In genomic region chrX:12873698-12874144, GRCm38 (mm10) we compare ENCODE assay signal across 8 mouse cellular contexts.
DNase-seq lines count a peak whose midpoint lies in the region; ATAC-seq lines count a peak whose summit lies in the region.

No protein-coding gene starts in this region.

- ATAC-seq in heart, embryonic 15.5 days (replicated peaks; ENCODE audit: insufficient number of reproducible peaks, insufficient read depth, low FRiP score, low read depth), result peak; percentile 62
- ATAC-seq in liver, embryonic 13.5 days (ENCODE audit: low read depth), result peak; percentile 43; the same call in 1 of the 2 replicates
- ATAC-seq in neural tube, embryonic 11.5 days (ENCODE audit: insufficient read depth, low FRiP score, low TSS enrichment), result peak; percentile 81
- peak; percentile 77 for ATAC-seq in stomach, embryonic 16.5 days (ENCODE audit: insufficient read depth, low FRiP score)

- peak overlapping the region; percentile 58 for H3K4me2 ChIP-seq in heart, embryonic 15.5 days
- H3K4me2 ChIP-seq in liver, embryonic 13.5 days, result peak overlapping the region; percentile 48
- peak overlapping the region; percentile 20 for H3K4me2 ChIP-seq in neural tube, embryonic 11.5 days (ENCODE audit: low read depth)
- H3K4me2 ChIP-seq in stomach, embryonic 16.5 days (ENCODE audit: low read depth, low read length), result peak overlapping the region; percentile 39

- H3K27ac ChIP-seq in brown adipose tissue, adult 24 weeks (replicated peaks; ENCODE audit: low read depth, low read length), result no peak overlapping the region
- peak overlapping the region; percentile 84 for H3K27ac ChIP-seq in forebrain, embryonic 10.5 days
- H3K27ac ChIP-seq in heart, embryonic 15.5 days, result peak overlapping the region; percentile 37; the same call in 1 of the 2 replicates
- H3K27ac ChIP-seq in liver, embryonic 13.5 days, result no peak overlapping the region
- H3K27ac ChIP-seq in neural tube, embryonic 11.5 days (ENCODE audit: low read depth, low read length), result no peak overlapping the region
- 0 out of 2 replicates have a peak overlapping the region, but pooled peaks have one; percentile 31 for H3K27ac ChIP-seq in stomach, embryonic 16.5 days (ENCODE audit: low read length)

- no peaks in the 10 kb centered on the region; the same call in 1 of the 2 replicates for H3K27me3 ChIP-seq in forebrain, embryonic 10.5 days (ENCODE audit: poor library complexity, severe bottlenecking)
- H3K27me3 ChIP-seq in heart, embryonic 15.5 days, result no peaks in the 10 kb centered on the region
- H3K27me3 ChIP-seq in liver, embryonic 13.5 days, result no peaks in the 10 kb centered on the region
- H3K27me3 ChIP-seq in neural tube, embryonic 11.5 days (ENCODE audit: control insufficient read depth, insufficient read depth, low read length), result no peaks in the 10 kb centered on the region
- no peaks in the 10 kb centered on the region; the same call in 1 of the 2 replicates for H3K27me3 ChIP-seq in stomach, embryonic 16.5 days (ENCODE audit: control insufficient read depth, insufficient read depth, low read length)

- no peak overlapping the region for H3K9ac ChIP-seq in heart, embryonic 15.5 days
- H3K9ac ChIP-seq in liver, embryonic 13.5 days, result no peak overlapping the region
- peak overlapping the region; percentile 42 for H3K9ac ChIP-seq in neural tube, embryonic 11.5 days (ENCODE audit: low read length)
- H3K9ac ChIP-seq in stomach, embryonic 16.5 days (ENCODE audit: low read length), result peak overlapping the region; percentile 31; the same call in 1 of the 2 replicates

- H3K36me3 ChIP-seq in forebrain, embryonic 10.5 days (replicated peaks), result no peaks in the 10 kb centered on the region
- H3K36me3 ChIP-seq in heart, embryonic 15.5 days, result no peaks in the 10 kb centered on the region
- H3K36me3 ChIP-seq in liver, embryonic 13.5 days, result no peaks in the 10 kb centered on the region
- no peaks in the 10 kb centered on the region for H3K36me3 ChIP-seq in neural tube, embryonic 11.5 days (ENCODE audit: control insufficient read depth, insufficient read depth, low read length)
- H3K36me3 ChIP-seq in stomach, embryonic 16.5 days (ENCODE audit: control insufficient read depth, insufficient read depth, low read length), result no peaks in the 10 kb centered on the region

- H3K4me1 ChIP-seq in brown adipose tissue, adult 24 weeks (ENCODE audit: control insufficient read depth, insufficient read depth, insufficient read length, low read length), result no peaks in the 10 kb centered on the region
- peaks cover 22% of the 10 kb centered on the region for H3K4me1 ChIP-seq in forebrain, embryonic 10.5 days
- H3K4me1 ChIP-seq in heart, embryonic 15.5 days (replicated peaks), result no peaks in the 10 kb centered on the region
- H3K4me1 ChIP-seq in liver, embryonic 13.5 days (replicated peaks), result no peaks in the 10 kb centered on the region
- H3K4me1 ChIP-seq in neural tube, embryonic 11.5 days (ENCODE audit: control insufficient read depth, insufficient read depth, low read length), result no peaks in the 10 kb centered on the region
- H3K4me1 ChIP-seq in stomach, embryonic 16.5 days (ENCODE audit: control insufficient read depth, insufficient read depth, low read length), result no peaks in the 10 kb centered on the region

- H3K9me3 ChIP-seq in forebrain, embryonic 10.5 days, result no peaks in the 10 kb centered on the region
- H3K9me3 ChIP-seq in heart, embryonic 15.5 days (replicated peaks), result no peaks in the 10 kb centered on the region
- no peaks in the 10 kb centered on the region for H3K9me3 ChIP-seq in liver, embryonic 13.5 days (replicated peaks)
- no peaks in the 10 kb centered on the region for H3K9me3 ChIP-seq in neural tube, embryonic 11.5 days (ENCODE audit: control insufficient read depth, low read length)
- no peaks in the 10 kb centered on the region for H3K9me3 ChIP-seq in stomach, embryonic 16.5 days (replicated peaks; ENCODE audit: control insufficient read depth, low read length)

- peak overlapping the region; percentile 55 for H3K4me3 ChIP-seq in brown adipose tissue, adult 24 weeks (ENCODE audit: insufficient read depth, low read depth, low read length)
- peak overlapping the region; percentile 44 for H3K4me3 ChIP-seq in forebrain, embryonic 10.5 days
- H3K4me3 ChIP-seq in heart, embryonic 15.5 days, result peak overlapping the region; percentile 46
- H3K4me3 ChIP-seq in liver, embryonic 13.5 days (replicated peaks), result peak overlapping the region; percentile 28
- H3K4me3 ChIP-seq in neural tube, embryonic 11.5 days (ENCODE audit: low read depth, low read length), result peak overlapping the region; percentile 21
- peak overlapping the region; percentile 37 for H3K4me3 ChIP-seq in stomach, embryonic 16.5 days (replicated peaks; ENCODE audit: low read length)

- 42% methylated on average over 22 of the region's 22 CpGs for WGBS in forebrain, embryonic 10.5 days
- 37% methylated on average over 22 of the region's 22 CpGs for WGBS in heart, embryonic 15.5 days
- 41% methylated on average over 22 of the region's 22 CpGs for WGBS in liver, embryonic 13.5 days (ENCODE audit: insufficient replicate concordance)
- 50% methylated on average over 22 of the region's 22 CpGs for WGBS in neural tube, embryonic 11.5 days
- 38% methylated on average over 22 of the region's 22 CpGs for WGBS in stomach, embryonic 16.5 days

- peak; percentile 59 for DNase-seq in CD4-positive helper T cell, adult 2 months (ENCODE audit: low read depth, low spot score)
- peak; percentile 78 for DNase-seq in forebrain, embryonic 10.5 days (ENCODE audit: extremely low spot score, low spot score)
- peak; percentile 80 for DNase-seq in kidney, postnatal 14 days
- peak; percentile 47 for DNase-seq in liver, embryonic 13.5 days
- DNase-seq in neural tube, embryonic 11.5 days (ENCODE audit: low spot score), result peak; percentile 84

Comparison
In these comparisons a context has a peak if more than half of its experiments do, and no peak if none do; other contexts are left out.
1. H3K27ac ChIP-seq: peak in forebrain, embryonic 10.5 days (single experiment), heart, embryonic 15.5 days (single experiment) and stomach, embryonic 16.5 days (single experiment); none in brown adipose tissue, adult 24 weeks (single experiment), liver, embryonic 13.5 days (single experiment) and neural tube, embryonic 11.5 days (single experiment).
2. H3K9ac ChIP-seq: peak in neural tube, embryonic 11.5 days (single experiment) and stomach, embryonic 16.5 days (single experiment); none in heart, embryonic 15.5 days (single experiment) and liver, embryonic 13.5 days (single experiment).
3. Peak in every context shown above with its lines, with median percentiles within 50 percentile points of each other: DNase-seq, H3K4me3 ChIP-seq, ATAC-seq and H3K4me2 ChIP-seq.